In the genomic region with DNA sequence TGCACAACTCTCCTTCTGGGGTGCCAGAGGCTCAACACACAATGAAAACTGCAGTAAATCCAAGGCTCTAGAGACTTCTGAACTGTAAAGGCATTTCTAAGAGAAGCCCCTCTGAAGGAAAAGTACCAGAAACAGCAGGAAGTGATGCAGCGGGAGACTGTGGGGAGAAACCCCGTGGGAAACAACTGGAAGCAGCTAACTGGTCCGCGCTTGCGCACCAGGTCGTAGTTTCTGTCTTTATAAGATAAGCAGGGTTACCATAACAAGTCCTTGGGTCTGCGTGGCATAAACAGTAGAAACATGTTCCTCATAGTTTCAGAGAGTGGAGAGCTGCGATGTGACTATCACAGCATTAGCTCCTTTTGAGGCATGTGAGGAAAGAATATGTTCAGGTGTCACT, we compare ENCODE assay signal across 12 mouse cellular contexts. TPM values are rescaled to one million over a fixed set of nuclear protein-coding genes. Genes with fewer than 3 reads are reported as not detected.
DNase-seq lines count a peak whose midpoint lies in the region; ATAC-seq lines count a peak whose summit lies in the region.
"Had no signal": no experiment of that assay in that cellular context is flagged by ENCODE, and none has a peak within 500 bp of the region (broad histone marks: within the 10 kb centered on the region; RNA-seq: fewer than 3 reads in every experiment).

No protein-coding gene starts in this region.

- peaks cover 27% of the 10 kb centered on the region for H3K4me1 ChIP-seq in kidney, embryonic 14.5 days (ENCODE audit: control insufficient read depth, insufficient read depth, low read length)

- DNase-seq in kidney, adult 11 months, result peak; percentile 17
- DNase-seq in MEL-GATA-1-ER (ENCODE audit: extremely low read depth, low read depth), result peak; percentile 90
- no peak for DNase-seq in left cerebral cortex, postnatal 36 days (ENCODE audit: low spot score in 2 of 2)
- no peak for DNase-seq in urinary bladder, postnatal 14 days (ENCODE audit: low spot score)
- DNase-seq: cerebellum, postnatal 25 days; lung, adult 2 months had no signal

- 60% methylated on average over 8 of the region's 8 CpGs for WGBS in kidney, embryonic 14.5 days

- no peak for ATAC-seq in kidney, embryonic 14.5 days (ENCODE audit: low FRiP score, low TSS enrichment)
- ATAC-seq in hematopoietic stem cell, adult 5-6 weeks (replicated peaks in 1 of 2; ENCODE audit: insufficient read depth in 1 of 2, low FRiP score in 2 of 2, low TSS enrichment in 1 of 2, low read depth in 1 of 2, poor library complexity in 2 of 2, severe bottlenecking in 2 of 2), result peak; percentile 8 to 20; a peak in 3 of 4 replicates
- ATAC-seq in megakaryocyte progenitor cell, adult 5-6 weeks (replicated peaks; ENCODE audit: poor library complexity), result peak; percentile 49

- no peak overlapping the region for H3K4me2 ChIP-seq in kidney, embryonic 14.5 days (replicated peaks; ENCODE audit: low read depth, low read length)
- H3K4me2 ChIP-seq: embryonic facial prominence, embryonic 15.5 days; midbrain, embryonic 12.5 days; neural tube, embryonic 12.5 days had no signal

- no peak overlapping the region; the same call in 1 of the 2 replicates for H3K27ac ChIP-seq in kidney, embryonic 14.5 days (ENCODE audit: low read depth, low read length)
- H3K27ac ChIP-seq: embryonic facial prominence, embryonic 15.5 days; midbrain, embryonic 12.5 days; neural tube, embryonic 12.5 days had no signal

- no peak overlapping the region for H3K4me3 ChIP-seq in kidney, embryonic 14.5 days (ENCODE audit: low read length)
- H3K4me3 ChIP-seq: embryonic facial prominence, embryonic 15.5 days; midbrain, embryonic 12.5 days; neural tube, embryonic 12.5 days had no signal

- H3K36me3 ChIP-seq in kidney, embryonic 14.5 days (ENCODE audit: control insufficient read depth, insufficient read depth, low read length), result no peaks in the 10 kb centered on the region
- H3K36me3 ChIP-seq: embryonic facial prominence, embryonic 15.5 days; midbrain, embryonic 12.5 days; neural tube, embryonic 12.5 days had no signal

- H3K9ac ChIP-seq in kidney, embryonic 14.5 days (ENCODE audit: low read depth, low read length), result no peak overlapping the region
- H3K9ac ChIP-seq: embryonic facial prominence, embryonic 15.5 days; midbrain, embryonic 12.5 days; neural tube, embryonic 12.5 days had no signal

- intact Hi-C loops in left cerebral cortex, postnatal 36 days (cut with DNase I), result no loop called here

- H3K27me3 ChIP-seq in kidney, embryonic 14.5 days (ENCODE audit: control insufficient read depth, insufficient read depth, low read length), result no peaks in the 10 kb centered on the region
- H3K27me3 ChIP-seq: embryonic facial prominence, embryonic 15.5 days; midbrain, embryonic 12.5 days; neural tube, embryonic 12.5 days had no signal

- no peaks in the 10 kb centered on the region for H3K9me3 ChIP-seq in kidney, embryonic 14.5 days (ENCODE audit: control insufficient read depth, low read length)
- H3K9me3 ChIP-seq: embryonic facial prominence, embryonic 15.5 days; midbrain, embryonic 12.5 days; neural tube, embryonic 12.5 days had no signal

RNA-seq across cellular contexts. Expression of a gene that starts 41.2 kb away (rescaled TPM):
- 22.1 and 31.3 TPM in 2 replicates for polyA plus RNA-seq in kidney, embryonic 14.5 days (2014; fragmentation: Nextera tagmentation; extraction: Ambion mirVana)
- total RNA-seq in hematopoietic stem cell, adult 5-6 weeks (2017), result 19.9 and 20.6 TPM in 2 replicates
- 15.0 and 15.3 TPM in 2 replicates for total RNA-seq in megakaryocyte progenitor cell, adult 5-6 weeks (2015)
- 10.5 and 17.5 TPM in 2 replicates for total RNA-seq in megakaryocyte progenitor cell, adult 5-6 weeks (2017)
- 10 to 100 TPM; 20.3 to 24.8 TPM for total RNA-seq in left cerebral cortex, postnatal 36 days (2021)

Comparison
In these comparisons a context has a peak if more than half of its experiments do, and no peak if none do; other contexts are left out.
1. DNase-seq: peak in kidney, adult 11 months (single experiment) and MEL-GATA-1-ER (single experiment); none in left cerebral cortex, postnatal 36 days (0 of 2) and urinary bladder, postnatal 14 days (single experiment).